Mouse (Mus musculus): ENCODE results near the gene Aadac.

- TF ChIP-seq CTCF (conservative IDR thresholded peaks at IDR 0.05 in 1 of 2, IDR thresholded peaks at IDR 0.05 in 1 of 2; ENCODE audit: low read depth in 2 of 2, low read length in 2 of 2) (no peak), HCFC1 (IDR thresholded peaks at IDR 0.05; ENCODE audit: low read depth, low read length) (no peak), GABPA (IDR thresholded peaks at IDR 0.05; ENCODE audit: insufficient replicate concordance, low read depth, low read length) (no peak), ZKSCAN1 (IDR thresholded peaks at IDR 0.05; ENCODE audit: borderline replicate concordance, low read depth, low read length) (no peak), USF2 (conservative IDR thresholded peaks at IDR 0.05; ENCODE audit: low read depth, low read length) (no peak), POLR2A (IDR thresholded peaks at IDR 0.05; ENCODE audit: low read depth, low read length) (no peak), MAFK (IDR thresholded peaks at IDR 0.05; ENCODE audit: insufficient replicate concordance, low read length) (no peak), TBP (conservative IDR thresholded peaks at IDR 0.05; ENCODE audit: low read depth, low read length) (no peak), MAX (IDR thresholded peaks at IDR 0.05; ENCODE audit: low read length) (no peak), USF1 (IDR thresholded peaks at IDR 0.05; ENCODE audit: low read depth, low read length) (no peak), MAZ (IDR thresholded peaks at IDR 0.05; ENCODE audit: low read depth, low read length) (no peak), MEF2A (IDR thresholded peaks at IDR 0.05; ENCODE audit: borderline replicate concordance, low read depth, low read length) (no peak), CHD2 (IDR thresholded peaks at IDR 0.05; ENCODE audit: low read length) (no peak), PAX5 (IDR thresholded peaks at IDR 0.05; ENCODE audit: low read length) (no peak)
These were observed 6.0 kb downstream of the Aadac start for GRCm38 (mm10) chr3:60031511-60031910.
